Mouse (Mus musculus) thymus, adult 2 months (tissue): ENCODE measurements around the gene Trank1. TPM values are rescaled to one million over a fixed set of nuclear protein-coding genes. Genes with fewer than 3 reads are reported as not detected.

Experiments
- DNase-seq: peaks from one replicate; pipeline ENCODE4 v3.0.0; 2021
- H3K27ac ChIP-seq: fragments of 200-500 bp; 2 replicates; pipeline ENCODE4 v1.5.1; 2012; ENCODE audit warnings: low read length, control low read depth; ENCODE audit not compliant: control insufficient read depth, insufficient read depth
- H3K27me3 ChIP-seq: fragments of 200-500 bp; 2 replicates; pipeline ENCODE4 v1.6.1; 2012; ENCODE audit warnings: mild to moderate bottlenecking, low read length, moderate library complexity, mixed read lengths; ENCODE audit not compliant: control insufficient read depth, insufficient read depth
- H3K36me3 ChIP-seq: fragments of 200-500 bp; 2 replicates; pipeline ENCODE4 v1.6.1; 2012; ENCODE audit warnings: mild to moderate bottlenecking, low read length, moderate library complexity; ENCODE audit not compliant: control insufficient read depth, insufficient read depth
- H3K4me1 ChIP-seq: fragments of 200-500 bp; replicated peaks from 2 replicates; pipeline ENCODE4 v1.6.1; 2012; ENCODE audit warnings: low read length; ENCODE audit not compliant: control insufficient read depth, insufficient read depth
- H3K4me3 ChIP-seq: fragments of 200-500 bp; 2 replicates; pipeline ENCODE4 v1.5.1; 2012; ENCODE audit warnings: mild to moderate bottlenecking, low read length, control low read depth, moderate library complexity; ENCODE audit not compliant: control insufficient read depth, insufficient read depth
- CTCF ChIP-seq: fragments of 200-500 bp; IDR thresholded peaks from 2 replicates; pipeline ENCODE4 v1.5.1; 2012; ENCODE audit warnings: mild to moderate bottlenecking, control low read depth, low read length, moderate library complexity, borderline replicate concordance; ENCODE audit not compliant: control insufficient read depth, poor library complexity, insufficient read depth; ENCODE audit errors: extremely low read depth
- POLR2A ChIP-seq: fragments of 200-500 bp; IDR thresholded peaks from 2 replicates; pipeline ENCODE4 v1.6.1; 2012; ENCODE audit warnings: mild to moderate bottlenecking, low read length, control low read depth, moderate library complexity; ENCODE audit not compliant: control insufficient read depth, poor library complexity, insufficient read depth; ENCODE audit errors: extremely low read depth
- WGBS: fragments of 180-500 bp; shearing (Covaris S2); methylation state at CpG from one replicate; pipeline ENCODE4 v1.1.7; 2018; 5-methylcytosine and 5-hydroxymethylcytosine counted together
- polyA plus RNA-seq: library from polyadenylated mRNA; depleted of rRNA; stranded (reverse); fragments of >200 nt; gene quantifications from 2 replicates; pipeline ENCODE4 v1.2.3, GENCODE M21; 2012

The Trank1 gene
- polyA plus RNA-seq, 1 experiment: 0.13 TPM

- no peaks in the 10 kb centered on the region for H3K36me3 ChIP-seq
- H3K4me3 ChIP-seq: no peak overlapping the region
- no peaks in the 10 kb centered on the region for H3K4me1 ChIP-seq
- no peak overlapping the region for H3K27ac ChIP-seq
- H3K27me3 ChIP-seq: no peaks in the 10 kb centered on the region
- DNase-seq: no peak
- TF ChIP-seq POLR2A: no peak
- TF ChIP-seq CTCF: no peak
- 66% methylated on average over 2 of the region's 2 CpGs for WGBS
These were observed 22.3 kb downstream of the Trank1 start for GRCm38 (mm10) chr9:111333790-111334189.

- no peak for DNase-seq
- H3K27me3 ChIP-seq: no peaks in the 10 kb centered on the region
- WGBS: 83% methylated on average over 4 of the region's 4 CpGs
- no peaks in the 10 kb centered on the region for H3K36me3 ChIP-seq
- no peak overlapping the region for H3K27ac ChIP-seq
- no peaks in the 10 kb centered on the region for H3K4me1 ChIP-seq
- H3K4me3 ChIP-seq: no peak overlapping the region
- TF ChIP-seq POLR2A (no peak), CTCF (no peak)
These were observed 23.1 kb downstream of the Trank1 start for GRCm38 (mm10) chr9:111334555-111335164.

DNA sequence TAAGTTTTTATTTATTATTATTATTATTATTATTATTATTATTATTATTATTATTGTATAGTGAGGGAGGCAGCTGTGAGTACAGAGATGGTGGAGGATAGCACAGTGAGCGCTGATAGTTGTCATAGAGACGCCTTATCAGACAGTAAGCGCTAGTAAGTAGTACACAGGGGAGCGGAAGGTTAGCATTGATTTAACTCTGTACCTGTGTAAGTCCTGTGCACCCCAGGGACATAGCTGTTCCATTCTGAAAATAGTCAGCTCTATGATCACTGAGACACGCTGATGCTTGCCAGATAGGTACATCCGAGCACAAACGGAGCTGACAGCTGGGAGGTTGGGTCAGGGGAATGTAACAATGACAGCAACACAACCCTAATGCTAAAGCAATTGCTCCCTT lies 39.7 kb downstream of the Trank1 start:
- no peaks in the 10 kb centered on the region for H3K36me3 ChIP-seq
- no peaks in the 10 kb centered on the region for H3K27me3 ChIP-seq
- 91% methylated on average over 7 of the region's 7 CpGs for WGBS
- H3K27ac ChIP-seq: no peak overlapping the region
- no peaks in the 10 kb centered on the region for H3K4me1 ChIP-seq
- TF ChIP-seq CTCF: no peak
- no peak for TF ChIP-seq POLR2A
- H3K4me3 ChIP-seq: no peak overlapping the region
- no peak for DNase-seq

- H3K27ac ChIP-seq: no peak overlapping the region
These were observed 40.1 kb downstream of the Trank1 start for GRCm38 (mm10) chr9:111351641-111352040.

GRCm38 (mm10) chr9:111352646-111353045 lies 41.1 kb downstream of the Trank1 start:
- DNase-seq: no peak
- no peak overlapping the region for H3K4me3 ChIP-seq
- no peaks in the 10 kb centered on the region for H3K4me1 ChIP-seq
- 63% methylated on average over 3 of the region's 3 CpGs for WGBS
- no peak for TF ChIP-seq CTCF
- TF ChIP-seq POLR2A: no peak
- no peaks in the 10 kb centered on the region for H3K27me3 ChIP-seq
- no peak overlapping the region for H3K27ac ChIP-seq
- H3K36me3 ChIP-seq: no peaks in the 10 kb centered on the region

More at GRCm38 (mm10) chr9:111351641-111352040, 40.1 kb downstream of the Trank1 start:
- no peak for DNase-seq
- no peak overlapping the region for H3K4me3 ChIP-seq
- no peaks in the 10 kb centered on the region for H3K4me1 ChIP-seq
- no peaks in the 10 kb centered on the region for H3K27me3 ChIP-seq
- H3K36me3 ChIP-seq: no peaks in the 10 kb centered on the region
- WGBS: 95% methylated on average over 1 of the region's 1 CpGs
- TF ChIP-seq CTCF (no peak), POLR2A (no peak)

DNA sequence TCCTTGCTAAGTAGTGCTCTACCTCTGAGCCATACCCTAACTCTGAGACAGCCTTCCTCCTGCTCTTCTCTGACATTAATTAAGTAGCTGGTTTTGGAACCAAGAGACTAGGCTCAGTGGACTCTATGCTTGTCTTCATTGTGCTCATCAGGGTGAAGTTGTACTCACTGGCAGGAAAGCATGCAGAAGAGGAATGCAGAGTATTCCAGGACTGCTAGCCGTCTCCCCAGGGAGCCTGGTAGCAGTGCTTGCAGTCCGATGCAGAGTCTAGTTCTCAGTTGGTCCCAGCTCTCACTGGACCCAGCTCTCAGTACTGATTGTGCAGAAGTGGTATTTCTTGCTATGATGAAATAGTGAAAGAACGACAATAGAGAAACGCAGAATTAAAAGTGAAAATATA lies 43.5 kb downstream of the Trank1 start:
- H3K27ac ChIP-seq: no peak overlapping the region
- no peaks in the 10 kb centered on the region for H3K27me3 ChIP-seq
- WGBS: 87% methylated on average over 4 of the region's 4 CpGs
- no peaks in the 10 kb centered on the region for H3K36me3 ChIP-seq
- DNase-seq: no peak
- no peak for TF ChIP-seq CTCF
- no peak for TF ChIP-seq POLR2A
- H3K4me3 ChIP-seq: no peak overlapping the region
- H3K4me1 ChIP-seq: no peaks in the 10 kb centered on the region

- 37% methylated on average over 3 of the region's 3 CpGs for WGBS
- H3K27me3 ChIP-seq: no peaks in the 10 kb centered on the region
- no peak overlapping the region for H3K27ac ChIP-seq
- H3K36me3 ChIP-seq: no peaks in the 10 kb centered on the region
- TF ChIP-seq CTCF (no peak), POLR2A (no peak)
- DNase-seq: no peak
- no peak overlapping the region for H3K4me3 ChIP-seq
- H3K4me1 ChIP-seq: no peaks in the 10 kb centered on the region
These were observed 44.8 kb downstream of the Trank1 start for GRCm38 (mm10) chr9:111356386-111356785.
